Mouse (Mus musculus): ENCODE measurements around the gene Pex7.

The Pex7 gene

GRCm38 (mm10) chr10:19907246-19907804 lies at the start of gene Pex7:
TSS of gene Pex7 (minus strand) at chr10:19907689.
- peak; percentile 98 for DNase-seq (ENCODE audit: low read depth, low spot score)

DNA sequence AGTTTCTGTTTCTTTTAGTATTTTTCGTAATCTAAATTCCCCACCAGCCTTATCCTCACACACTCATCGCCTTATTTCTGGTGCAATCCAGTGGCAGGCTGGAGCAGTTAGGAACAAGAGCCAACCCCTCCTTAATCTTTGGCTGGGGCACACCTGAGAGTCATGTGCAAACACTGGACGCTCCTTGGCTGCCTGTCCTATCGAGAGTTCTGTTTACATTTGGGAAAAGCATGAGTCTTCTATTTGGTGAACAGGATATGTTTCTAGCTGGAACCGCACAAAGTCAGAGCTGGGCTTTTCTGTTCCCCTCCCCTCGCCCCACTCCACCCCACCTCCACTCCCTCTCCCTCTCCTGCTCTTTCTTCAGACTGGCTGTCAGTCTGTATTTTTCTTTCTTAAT lies 49.3 kb upstream of the Pex7 start:
- no peak for DNase-seq (ENCODE audit: low read depth, low spot score)

GRCm38 (mm10) chr10:19955817-19956216 lies 48.3 kb upstream of the Pex7 start:
- DNase-seq (ENCODE audit: low read depth, low spot score): no peak

GRCm38 (mm10) chr10:19954572-19954971 lies 47.1 kb upstream of the Pex7 start:
- no peak for DNase-seq (ENCODE audit: low read depth, low spot score)

DNA sequence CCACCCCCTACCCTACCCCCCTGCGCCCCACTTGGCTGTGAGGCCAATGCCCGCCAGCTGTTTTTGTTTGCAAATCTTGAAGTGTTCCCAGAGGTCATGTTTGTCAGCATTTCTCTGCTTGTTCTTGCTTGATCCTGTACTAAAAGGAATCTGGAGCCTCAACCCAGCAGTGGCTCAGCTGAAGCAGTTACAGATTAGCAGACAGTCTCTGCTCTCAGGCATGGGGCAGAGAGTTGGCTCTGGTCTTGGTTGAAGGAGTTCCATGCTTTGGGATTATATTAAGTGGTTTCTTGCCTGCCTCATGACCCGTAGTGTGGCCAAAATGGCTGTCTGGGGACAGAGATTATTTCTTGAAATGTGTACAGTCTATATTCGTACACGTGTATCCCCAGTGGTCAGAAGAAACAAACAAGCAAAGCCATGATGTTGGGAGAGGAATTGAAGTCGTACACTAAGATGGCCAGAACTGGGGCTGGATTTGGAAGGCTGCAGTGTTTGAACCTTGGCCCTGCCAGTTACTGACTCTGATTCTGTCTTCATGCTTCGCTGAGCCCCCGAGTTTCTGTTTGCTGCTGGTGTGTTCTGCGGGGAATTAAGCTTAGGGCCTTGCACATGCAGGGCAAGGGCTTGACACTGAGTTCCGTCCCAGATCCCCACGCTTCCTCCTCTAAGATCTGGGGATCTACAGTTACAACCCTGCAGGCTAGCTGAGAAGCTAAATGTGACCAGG lies 45.7 kb upstream of the Pex7 start:
- DNase-seq (ENCODE audit: low read depth, low spot score): no peak

- no peak for DNase-seq (ENCODE audit: low read depth, low spot score)
These were observed 41.6 kb upstream of the Pex7 start for GRCm38 (mm10) chr10:19949106-19949505.

DNA sequence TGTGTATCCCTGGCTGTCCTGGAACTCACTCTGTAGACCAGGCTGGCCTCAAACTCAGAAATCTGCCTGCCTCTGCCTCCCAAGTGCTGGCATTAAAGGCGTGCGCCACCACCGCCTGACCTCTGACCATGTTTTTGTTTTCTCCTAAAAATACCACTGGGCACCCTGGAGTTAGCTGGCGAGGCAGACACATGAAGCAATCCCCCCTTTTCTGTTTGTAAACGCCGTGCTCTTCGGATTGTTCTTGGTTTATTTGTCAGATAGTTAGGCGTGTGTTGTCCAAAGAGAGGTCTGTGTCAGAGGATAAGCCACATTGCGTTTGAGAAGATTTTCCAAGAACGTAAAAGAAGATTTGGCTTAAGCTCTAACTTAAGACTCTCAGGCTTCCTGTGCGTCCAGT lies 40.9 kb upstream of the Pex7 start:
- DNase-seq (ENCODE audit: low read depth, low spot score): no peak

DNA sequence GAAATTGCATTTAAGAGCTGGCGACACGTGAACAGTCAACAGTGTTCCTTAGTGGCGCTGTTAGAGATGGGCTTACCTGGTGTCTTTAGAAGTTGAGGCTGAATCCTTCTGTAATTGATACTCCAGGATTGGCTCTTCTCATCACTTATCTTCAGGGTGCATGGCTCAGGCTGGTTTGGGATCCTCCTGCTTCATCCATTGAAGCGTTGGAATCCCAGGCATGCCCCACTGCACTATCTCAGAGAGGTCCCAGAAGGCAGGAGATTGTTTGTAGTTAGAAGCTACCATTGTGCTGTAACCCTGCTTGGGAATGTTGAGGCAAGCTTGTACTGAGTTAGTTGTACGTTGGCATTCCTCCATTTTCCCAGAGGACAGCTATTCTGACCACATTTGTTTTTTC lies 40.4 kb upstream of the Pex7 start:
- DNase-seq (ENCODE audit: low read depth, low spot score): no peak

- no peak for DNase-seq (ENCODE audit: low read depth, low spot score)
These were observed 40.0 kb upstream of the Pex7 start for GRCm38 (mm10) chr10:19947441-19947840.

GRCm38 (mm10) chr10:19946644-19947043 lies 39.2 kb upstream of the Pex7 start:
- DNase-seq (ENCODE audit: low read depth, low spot score): peak; percentile 18

DNA sequence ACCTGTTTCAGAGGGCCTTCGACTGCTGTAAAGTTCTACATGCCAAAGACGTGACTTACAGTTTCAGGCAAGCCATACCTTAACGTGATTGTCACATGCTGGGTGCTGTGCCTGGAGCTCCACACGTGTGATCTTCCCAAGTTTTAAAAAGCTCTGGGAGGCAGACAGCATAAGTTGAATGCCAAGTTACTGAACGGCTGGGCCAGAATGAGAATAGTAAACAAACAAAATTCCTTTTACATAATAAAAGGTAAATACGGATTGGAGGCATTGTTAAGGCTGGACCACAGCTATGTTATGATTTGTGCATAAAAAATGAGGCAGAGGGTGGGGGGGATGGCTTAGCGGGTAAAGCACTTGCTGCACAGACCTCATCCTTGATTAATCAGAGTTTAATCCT lies 38.2 kb upstream of the Pex7 start:
- no peak for DNase-seq (ENCODE audit: low read depth, low spot score)

DNA sequence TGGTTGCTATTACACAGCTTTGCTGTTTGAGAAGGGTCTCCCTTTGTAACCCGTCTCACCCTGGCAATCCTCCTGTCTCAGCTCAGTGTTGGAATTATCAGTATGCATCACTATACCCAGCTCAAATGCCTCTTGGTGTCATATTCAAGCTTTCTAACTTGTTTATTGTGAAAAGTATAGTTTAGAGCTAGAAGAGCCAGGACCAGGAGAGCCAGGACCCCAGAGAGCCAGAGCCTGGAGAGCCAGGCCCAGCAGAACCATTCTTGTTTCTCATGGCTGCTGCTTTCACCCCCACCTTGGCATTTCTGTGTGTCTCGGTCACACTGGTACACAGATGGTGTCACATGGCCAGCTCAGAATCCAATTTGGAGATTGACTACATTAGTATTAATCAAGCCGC lies 35.1 kb upstream of the Pex7 start:
- no peak for DNase-seq (ENCODE audit: low read depth, low spot score)

GRCm38 (mm10) chr10:19941914-19942313 lies 34.4 kb upstream of the Pex7 start:
- DNase-seq (ENCODE audit: low read depth, low spot score): no peak

GRCm38 (mm10) chr10:19941063-19941462 lies 33.6 kb upstream of the Pex7 start:
- DNase-seq (ENCODE audit: low read depth, low spot score): peak; percentile 78

GRCm38 (mm10) chr10:19940626-19941025 lies 33.1 kb upstream of the Pex7 start:
- no peak for DNase-seq (ENCODE audit: low read depth, low spot score)

GRCm38 (mm10) chr10:19940127-19940526 lies 32.6 kb upstream of the Pex7 start:
- DNase-seq (ENCODE audit: low read depth, low spot score): no peak

DNA sequence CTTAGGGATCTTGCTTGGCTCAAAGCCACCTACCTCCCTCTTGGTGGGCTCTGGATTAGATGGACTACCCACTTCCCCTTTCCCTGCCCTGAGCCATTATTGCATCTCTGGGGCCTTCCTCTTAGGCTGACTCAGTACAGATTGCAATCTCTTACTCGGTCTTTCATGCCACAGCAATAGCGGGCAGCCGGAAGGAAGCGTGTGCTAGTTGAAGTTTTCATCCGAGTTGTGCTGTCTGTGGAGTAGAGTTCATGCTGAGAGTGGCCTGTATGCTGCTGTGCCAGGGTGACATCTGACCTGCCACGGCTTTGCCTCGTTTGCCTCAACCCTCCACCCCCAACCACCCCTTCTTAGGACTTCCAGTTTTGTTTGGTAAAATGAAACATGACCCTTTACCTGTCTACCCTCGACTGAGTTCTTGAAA lies 31.8 kb upstream of the Pex7 start:
- DNase-seq (ENCODE audit: low read depth, low spot score): peak; percentile 29

GRCm38 (mm10) chr10:19938738-19939137 lies 31.2 kb upstream of the Pex7 start:
- no peak for DNase-seq (ENCODE audit: low read depth, low spot score)

- DNase-seq (ENCODE audit: low read depth, low spot score): peak; percentile 32
These were observed 29.6 kb upstream of the Pex7 start for GRCm38 (mm10) chr10:19936961-19937708.

GRCm38 (mm10) chr10:19935821-19936367 lies 28.4 kb upstream of the Pex7 start:
- DNase-seq (ENCODE audit: low read depth, low spot score): peak; percentile 49

DNA sequence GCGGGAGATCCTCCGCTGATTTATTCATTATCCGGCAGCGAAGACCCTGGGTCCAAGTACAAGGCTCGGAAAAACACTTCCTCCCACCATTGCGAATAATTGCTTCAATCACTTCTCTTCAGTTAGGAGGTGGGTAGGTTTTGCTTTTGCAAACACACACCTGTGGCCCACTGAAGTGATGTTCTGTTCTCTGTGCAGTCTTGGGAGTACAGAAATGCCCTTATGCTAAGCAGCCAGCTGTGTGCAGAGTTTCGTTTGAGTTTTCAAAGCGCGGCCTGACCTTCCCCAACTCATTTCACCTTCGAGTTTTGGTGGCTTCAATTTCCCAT lies 27.8 kb upstream of the Pex7 start:
- peak; percentile 33 for DNase-seq (ENCODE audit: low read depth, low spot score)

- peak; percentile 46 for DNase-seq (ENCODE audit: low read depth, low spot score)
These were observed 27.1 kb upstream of the Pex7 start, which contains the start of gene Map3k5 for GRCm38 (mm10) chr10:19934384-19935294. TSS of gene Map3k5 (plus strand) at chr10:19934472.
